Mouse (Mus musculus) layer of hippocampus, postnatal 25 days (tissue): ENCODE data around the gene Alpk3. TPM values are rescaled to one million over a fixed set of nuclear protein-coding genes. Genes with fewer than 3 reads are reported as not detected.

Experiments
- total RNA-seq, 2 experiments: library from RNA; stranded (reverse); gene quantifications; 2 replicates each; pipeline ENCODE4 v1.2.3; 2021

Gene Alpk3
- total RNA-seq, 2 experiments from 2014 or later = 0.68 to 1.1 TPM

Other genes starting within 250 kb of the Alpk3 start
- gene Iqgap1, start 231.6 kb upstream of the Alpk3 start, total RNA-seq = 10 to 100 TPM; 15.9 to 23.3 TPM
- 10 to 100 TPM; 14.1 to 15.1 TPM for gene Zscan2, start 196.7 kb upstream of the Alpk3 start, total RNA-seq
- gene Wdr73, start 156.3 kb upstream of the Alpk3 start, total RNA-seq = 10 to 100 TPM; 27.9 to 28.0 TPM
- 10 to 100 TPM in 1 of 2 experiments, 1 to 10 TPM in 1; 9.3 to 12.3 TPM for gene Nmb, start 152.5 kb upstream of the Alpk3 start, total RNA-seq
- 10 to 100 TPM; 54.5 to 58.6 TPM for gene Sec11a, start 109.8 kb upstream of the Alpk3 start, total RNA-seq
- gene Zfp592, start 63.9 kb upstream of the Alpk3 start, total RNA-seq = 10 to 100 TPM; 20.1 to 20.8 TPM
- gene Slc28a1, start 57.2 kb downstream of the Alpk3 start, total RNA-seq = not detected
- 1 to 10 TPM; 7.3 to 7.4 TPM for gene Pde8a, start 156.0 kb downstream of the Alpk3 start, total RNA-seq